Mouse (Mus musculus) myocyte (in vitro differentiated cells): ENCODE measurements around the gene Plxdc2. TPM values are rescaled to one million over a fixed set of nuclear protein-coding genes. Genes with fewer than 3 reads are reported as not detected.

Experiments
- H3K27me3 ChIP-seq: one replicate; pipeline ENCODE4 v1.6.1; 2011; ENCODE audit not compliant: control insufficient read depth, insufficient read depth, insufficient read length
- H3K36me3 ChIP-seq: one replicate; pipeline ENCODE4 v1.6.1; 2011; ENCODE audit not compliant: control insufficient read depth, insufficient read depth
- H3K4me2 ChIP-seq: one replicate; pipeline ENCODE4 v1.6.1; 2011; ENCODE audit warnings: low read depth, control low read depth
- H3K4me3 ChIP-seq: one replicate; pipeline ENCODE4 v1.5.1; 2011; ENCODE audit warnings: mild to moderate bottlenecking, control low read depth, moderate library complexity
- H3K79me2 ChIP-seq: one replicate; pipeline ENCODE4 v1.6.1; 2011; ENCODE audit not compliant: control insufficient read depth, insufficient read depth
- H3ac ChIP-seq: one replicate; pipeline ENCODE4 v1.6.1; 2011; ENCODE audit not compliant: control insufficient read depth, insufficient read length
- CEBPB ChIP-seq: IDR thresholded peaks from 2 replicates; pipeline ENCODE4 v1.6.1; 2011; ENCODE audit warnings: mild to moderate bottlenecking, moderate library complexity; ENCODE audit not compliant: poor library complexity, insufficient read depth, severe bottlenecking
- MYOD1 ChIP-seq, 3 experiments: IDR thresholded peaks; one replicate each; pipeline ENCODE4 v1.6.1; 2011; ENCODE audit warnings: control low read depth in 2 of 3, low read depth in 2 of 3, mild to moderate bottlenecking in 2 of 3, moderate library complexity in 1 of 3; ENCODE audit not compliant: insufficient read length in 2 of 3, control insufficient read depth in 1 of 3
- MYOG ChIP-seq, 3 experiments: IDR thresholded peaks; one replicate each; pipeline ENCODE4 v1.6.1; 2011; ENCODE audit warnings: control low read depth in 2 of 3, low read depth in 2 of 3, mild to moderate bottlenecking in 2 of 3; ENCODE audit not compliant: insufficient read length in 2 of 3, control insufficient read depth in 1 of 3, insufficient read depth in 1 of 3
- POLR2AphosphoS2 ChIP-seq: IDR thresholded peaks from one replicate; pipeline ENCODE4 v1.6.1; 2011; ENCODE audit warnings: low read depth, control low read depth; ENCODE audit not compliant: insufficient read length
- REST ChIP-seq: IDR thresholded peaks from one replicate; pipeline ENCODE4 v1.6.1; 2011; ENCODE audit warnings: mild to moderate bottlenecking, control low read depth, moderate library complexity; ENCODE audit not compliant: insufficient read depth, insufficient read length
- SRF ChIP-seq: IDR thresholded peaks from one replicate; pipeline ENCODE4 v1.6.1; 2011; ENCODE audit warnings: low read depth; ENCODE audit not compliant: control insufficient read depth, insufficient read length
- TCF12 ChIP-seq: IDR thresholded peaks from one replicate; pipeline ENCODE4 v1.6.1; 2011; ENCODE audit warnings: mild to moderate bottlenecking, control low read depth; ENCODE audit not compliant: poor library complexity, insufficient read depth, severe bottlenecking
- polyA plus RNA-seq: library from polyadenylated mRNA; unstranded; fragments of >200 nt; fragmentation: generic; extraction: Trizol; gene quantifications from one replicate; pipeline ENCODE4 v1.2.1, GENCODE M21; 2012; ENCODE audit warnings: missing spikeins

Plxdc2 gene
- polyA plus RNA-seq, 1 experiment, result 0.16 TPM

- H3K4me3 ChIP-seq, result no peak overlapping the region
- no peak overlapping the region for H3K4me2 ChIP-seq
- TF ChIP-seq CEBPB (no peak), POLR2AphosphoS2 (no peak), TCF12 (no peak), SRF (no peak), MYOD1 (IDR thresholded peaks at IDR 0.05; ENCODE audit: control insufficient read depth in 1 of 3, insufficient read length in 2 of 3, low read depth in 2 of 3) (no peak), MYOG (IDR thresholded peaks at IDR 0.05; ENCODE audit: control insufficient read depth in 1 of 3, insufficient read depth in 1 of 3, insufficient read length in 2 of 3, low read depth in 2 of 3) (no peak), REST (no peak)
- no peaks in the 10 kb centered on the region for H3K79me2 ChIP-seq
- H3ac ChIP-seq, result no peak overlapping the region
- no peaks in the 10 kb centered on the region for H3K27me3 ChIP-seq
- no peaks in the 10 kb centered on the region for H3K36me3 ChIP-seq
Observed at GRCm38 (mm10) chr2:16795283-16795682, 439.2 kb downstream of the Plxdc2 start.
